Mouse (Mus musculus): ENCODE data around the gene Ttc8. TPM values are rescaled to one million over a fixed set of nuclear protein-coding genes. Genes with fewer than 3 reads are reported as not detected.

The Ttc8 gene
- polyA plus RNA-seq, 1 experiment from 2014 or later: 10.8 TPM

GRCm38 (mm10) chr12:98984785-98985184 lies 64.4 kb downstream of the Ttc8 start:
- Histone ChIP-seq H3K36me3 (ENCODE audit: control insufficient read depth, insufficient read depth, low read length) (no peaks in the 10 kb centered on the region), H3K27ac (ENCODE audit: low read depth, low read length) (no peak overlapping the region), H3K9ac (ENCODE audit: low read depth, low read length) (no peak overlapping the region), H3K4me3 (ENCODE audit: low read depth, low read length) (no peak overlapping the region), H3K4me1 (replicated peaks; ENCODE audit: control insufficient read depth, insufficient read depth, low read length) (no peaks in the 10 kb centered on the region), H3K27me3 (replicated peaks; ENCODE audit: control insufficient read depth, insufficient read depth, low read length) (no peaks in the 10 kb centered on the region), H3K9me3 (ENCODE audit: control insufficient read depth, low read length) (no peaks in the 10 kb centered on the region), H3K4me2 (no peak overlapping the region)
- 82% methylated on average over 2 of the region's 2 CpGs for WGBS
- ATAC-seq (replicated peaks; ENCODE audit: low FRiP score) (no peak), DNase-seq (ENCODE audit: low spot score) (no peak)

- H3K9me3 ChIP-seq (ENCODE audit: control insufficient read depth, low read length): no peaks in the 10 kb centered on the region
- H3K4me2 ChIP-seq: no peak overlapping the region
- DNase-seq (ENCODE audit: low spot score) (no peak), ATAC-seq (replicated peaks; ENCODE audit: low FRiP score) (no peak)
- H3K4me3 ChIP-seq (ENCODE audit: low read depth, low read length): no peak overlapping the region
- WGBS: 75% methylated on average over 2 of the region's 2 CpGs
- no peaks in the 10 kb centered on the region for H3K27me3 ChIP-seq (replicated peaks; ENCODE audit: control insufficient read depth, insufficient read depth, low read length)
- no peaks in the 10 kb centered on the region for H3K36me3 ChIP-seq (ENCODE audit: control insufficient read depth, insufficient read depth, low read length)
- H3K4me1 ChIP-seq (replicated peaks; ENCODE audit: control insufficient read depth, insufficient read depth, low read length): no peaks in the 10 kb centered on the region
- H3K27ac ChIP-seq (ENCODE audit: low read depth, low read length): no peak overlapping the region
- H3K9ac ChIP-seq (ENCODE audit: low read depth, low read length): no peak overlapping the region
These were observed 70.9 kb downstream of the Ttc8 start for GRCm38 (mm10) chr12:98991076-98991829.

GRCm38 (mm10) chr12:98991830-98992216 lies 71.4 kb downstream of the Ttc8 start:
- no peak overlapping the region for H3K27ac ChIP-seq (ENCODE audit: low read depth, low read length)
- H3K9ac ChIP-seq (ENCODE audit: low read depth, low read length): no peak overlapping the region
- no peaks in the 10 kb centered on the region for H3K9me3 ChIP-seq (ENCODE audit: control insufficient read depth, low read length)
- H3K4me1 ChIP-seq (replicated peaks; ENCODE audit: control insufficient read depth, insufficient read depth, low read length): no peaks in the 10 kb centered on the region
- 85% methylated on average over 3 of the region's 3 CpGs for WGBS
- DNase-seq (ENCODE audit: low spot score) (no peak), ATAC-seq (replicated peaks; ENCODE audit: low FRiP score) (no peak)
- no peak overlapping the region for H3K4me3 ChIP-seq (ENCODE audit: low read depth, low read length)
- H3K27me3 ChIP-seq (replicated peaks; ENCODE audit: control insufficient read depth, insufficient read depth, low read length): no peaks in the 10 kb centered on the region
- no peak overlapping the region for H3K4me2 ChIP-seq
- H3K36me3 ChIP-seq (ENCODE audit: control insufficient read depth, insufficient read depth, low read length): no peaks in the 10 kb centered on the region

- Histone ChIP-seq H3K4me1 (replicated peaks; ENCODE audit: control insufficient read depth, insufficient read depth, low read length) (no peaks in the 10 kb centered on the region), H3K9ac (ENCODE audit: low read depth, low read length) (no peak overlapping the region), H3K27ac (ENCODE audit: low read depth, low read length) (no peak overlapping the region), H3K27me3 (replicated peaks; ENCODE audit: control insufficient read depth, insufficient read depth, low read length) (no peaks in the 10 kb centered on the region), H3K4me2 (no peak overlapping the region), H3K4me3 (ENCODE audit: low read depth, low read length) (no peak overlapping the region), H3K9me3 (ENCODE audit: control insufficient read depth, low read length) (no peaks in the 10 kb centered on the region), H3K36me3 (ENCODE audit: control insufficient read depth, insufficient read depth, low read length) (no peaks in the 10 kb centered on the region)
- 83% methylated on average over 2 of the region's 2 CpGs for whole genome bisulfite sequencing
- DNase-seq (ENCODE audit: low spot score) (no peak), ATAC-seq (replicated peaks; ENCODE audit: low FRiP score) (no peak)
These were observed 73.4 kb downstream of the Ttc8 start for GRCm38 (mm10) chr12:98993736-98994135.

DNA sequence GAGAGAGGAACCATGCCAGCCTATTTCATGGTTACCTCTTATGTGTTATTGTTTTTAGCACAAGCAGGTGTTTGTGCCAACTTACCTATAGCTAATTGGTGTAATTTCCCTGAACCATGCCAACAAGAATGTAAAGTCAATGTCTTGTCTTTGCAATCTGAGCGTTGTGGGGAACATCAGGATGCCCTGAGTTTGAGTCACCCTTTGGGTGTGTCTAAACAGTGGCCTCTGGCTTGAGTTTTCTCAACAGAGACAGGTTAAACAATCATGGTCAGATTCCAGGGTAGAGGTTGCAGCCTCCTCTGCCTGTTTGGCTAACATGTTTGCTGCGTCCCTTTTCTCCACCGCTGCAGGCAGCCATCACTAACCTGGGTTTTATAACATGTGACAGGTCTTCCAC lies 74.0 kb downstream of the Ttc8 start:
- no peak overlapping the region for H3K27ac ChIP-seq (ENCODE audit: low read depth, low read length)
- no peak for ATAC-seq (replicated peaks; ENCODE audit: low FRiP score)
- H3K4me1 ChIP-seq (replicated peaks; ENCODE audit: control insufficient read depth, insufficient read depth, low read length): no peaks in the 10 kb centered on the region; the same call in 1 of the 2 replicates
- no peak overlapping the region for H3K4me2 ChIP-seq
- H3K36me3 ChIP-seq (ENCODE audit: control insufficient read depth, insufficient read depth, low read length): no peaks in the 10 kb centered on the region
- H3K9ac ChIP-seq (ENCODE audit: low read depth, low read length): no peak overlapping the region
- H3K4me3 ChIP-seq (ENCODE audit: low read depth, low read length): no peak overlapping the region
- DNase-seq (ENCODE audit: low spot score): no peak
- 80% methylated on average over 3 of the region's 3 CpGs for WGBS
- no peaks in the 10 kb centered on the region for H3K9me3 ChIP-seq (ENCODE audit: control insufficient read depth, low read length)
- H3K27me3 ChIP-seq (replicated peaks; ENCODE audit: control insufficient read depth, insufficient read depth, low read length): no peaks in the 10 kb centered on the region

DNA sequence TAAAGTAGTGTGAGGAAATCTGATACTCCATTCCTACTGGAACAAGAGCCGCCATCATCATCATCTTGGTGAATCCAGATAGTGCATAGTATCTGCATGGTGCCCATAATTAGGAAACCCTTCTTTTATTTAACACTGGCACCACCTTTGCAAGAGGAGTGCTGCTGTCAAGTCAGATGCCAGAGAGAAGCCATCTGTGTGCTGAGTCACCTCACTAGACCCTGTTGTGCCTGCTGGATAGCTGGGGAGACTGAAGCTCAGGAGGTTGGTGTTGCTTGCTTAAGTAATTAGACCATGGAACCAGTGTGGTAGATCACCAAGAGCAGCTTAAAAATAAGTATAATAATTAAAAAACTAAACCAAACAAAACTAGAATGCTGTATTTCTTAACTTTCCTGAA lies 75.5 kb downstream of the Ttc8 start:
- no peak for DNase-seq (ENCODE audit: low spot score)
- no peak for ATAC-seq (replicated peaks; ENCODE audit: low FRiP score)
- H3K27ac ChIP-seq (ENCODE audit: low read depth, low read length): no peak overlapping the region
- no peak overlapping the region for H3K4me2 ChIP-seq
- WGBS: 82% methylated on average over 1 of the region's 1 CpGs
- H3K4me3 ChIP-seq (ENCODE audit: low read depth, low read length): no peak overlapping the region
- no peaks in the 10 kb centered on the region for H3K9me3 ChIP-seq (ENCODE audit: control insufficient read depth, low read length)
- H3K27me3 ChIP-seq (replicated peaks; ENCODE audit: control insufficient read depth, insufficient read depth, low read length): no peaks in the 10 kb centered on the region
- H3K4me1 ChIP-seq (replicated peaks; ENCODE audit: control insufficient read depth, insufficient read depth, low read length): no peaks in the 10 kb centered on the region; the same call in 1 of the 2 replicates
- no peaks in the 10 kb centered on the region for H3K36me3 ChIP-seq (ENCODE audit: control insufficient read depth, insufficient read depth, low read length)
- H3K9ac ChIP-seq (ENCODE audit: low read depth, low read length): no peak overlapping the region

GRCm38 (mm10) chr12:98996581-98996988 lies 76.2 kb downstream of the Ttc8 start:
- Histone ChIP-seq H3K9ac (ENCODE audit: low read depth, low read length) (no peak overlapping the region), H3K4me1 (replicated peaks; ENCODE audit: control insufficient read depth, insufficient read depth, low read length) (no peaks in the 10 kb centered on the region; the same call in 1 of the 2 replicates), H3K36me3 (ENCODE audit: control insufficient read depth, insufficient read depth, low read length) (no peaks in the 10 kb centered on the region), H3K27ac (ENCODE audit: low read depth, low read length) (no peak overlapping the region), H3K27me3 (replicated peaks; ENCODE audit: control insufficient read depth, insufficient read depth, low read length) (no peaks in the 10 kb centered on the region), H3K4me2 (no peak overlapping the region), H3K4me3 (ENCODE audit: low read depth, low read length) (no peak overlapping the region), H3K9me3 (ENCODE audit: control insufficient read depth, low read length) (no peaks in the 10 kb centered on the region)
- 39% methylated on average over 6 of the region's 6 CpGs for WGBS
- no peak for DNase-seq (ENCODE audit: low spot score)
- peak; percentile 13; the same call in 1 of the 2 replicates for ATAC-seq (replicated peaks; ENCODE audit: low FRiP score)

DNA sequence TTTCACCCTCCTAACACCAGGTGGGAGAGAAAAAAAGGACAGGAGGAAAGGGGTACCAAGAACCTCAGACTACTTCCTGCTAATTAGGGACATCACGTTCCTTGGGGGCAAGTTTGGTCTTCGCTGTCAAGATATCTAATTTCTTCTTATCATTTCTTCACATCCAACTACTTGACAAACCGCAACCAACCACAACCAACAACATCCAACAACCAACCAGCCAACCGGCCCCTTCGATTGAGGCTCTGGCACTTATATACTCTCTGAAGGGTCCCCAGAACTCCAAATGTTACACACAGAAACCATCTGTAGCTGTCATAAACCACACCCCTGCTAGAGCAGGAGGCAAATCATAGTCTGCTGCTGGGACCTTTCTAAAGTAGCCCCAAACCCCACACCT lies 76.7 kb downstream of the Ttc8 start:
- H3K4me2 ChIP-seq: no peak overlapping the region
- WGBS: 58% methylated on average over 5 of the region's 5 CpGs
- peak; percentile 78 for ATAC-seq (replicated peaks; ENCODE audit: low FRiP score)

More for the DNA sequence above, 76.7 kb downstream of the Ttc8 start:
- H3K4me3 ChIP-seq (ENCODE audit: low read depth, low read length): no peak overlapping the region
- no peaks in the 10 kb centered on the region for H3K27me3 ChIP-seq (replicated peaks; ENCODE audit: control insufficient read depth, insufficient read depth, low read length)
- H3K9me3 ChIP-seq (ENCODE audit: control insufficient read depth, low read length): no peaks in the 10 kb centered on the region
- DNase-seq (ENCODE audit: low spot score): no peak
- H3K36me3 ChIP-seq (ENCODE audit: control insufficient read depth, insufficient read depth, low read length): no peaks in the 10 kb centered on the region
- no peak overlapping the region for H3K27ac ChIP-seq (ENCODE audit: low read depth, low read length)
- H3K4me1 ChIP-seq (replicated peaks; ENCODE audit: control insufficient read depth, insufficient read depth, low read length): no peaks in the 10 kb centered on the region; the same call in 1 of the 2 replicates
- no peak overlapping the region for H3K9ac ChIP-seq (ENCODE audit: low read depth, low read length)
